Mouse (Mus musculus): ENCODE results near the gene Spag17.

Spag17 gene

GRCm38 (mm10) chr3:100161665-100162314 is 276.6 kb downstream of the Spag17 start:
- no peak for DNase-seq (ENCODE audit: extremely low read depth, insufficient read length, low spot score)

GRCm38 (mm10) chr3:100162315-100163105 is 277.3 kb downstream of the Spag17 start, which contains the start of the genes Gdap2 and Wdr3:
Gdap2 (plus strand) TSS chr3:100162381.
Wdr3 (minus strand) TSS chr3:100162407.
- peak; percentile 92 for DNase-seq (ENCODE audit: extremely low read depth, insufficient read length, low spot score)

GRCm38 (mm10) chr3:100163556-100163955 is 278.4 kb downstream of the Spag17 start:
- DNase-seq (ENCODE audit: extremely low read depth, insufficient read length, low spot score): no peak

- no peak for DNase-seq (ENCODE audit: extremely low read depth, insufficient read length, low spot score)
These were observed 279.8 kb downstream of the Spag17 start for GRCm38 (mm10) chr3:100164991-100165390.

- DNase-seq (ENCODE audit: extremely low read depth, insufficient read length, low spot score): no peak
These were observed 290.8 kb downstream of the Spag17 start for GRCm38 (mm10) chr3:100176031-100176430.

GRCm38 (mm10) chr3:100180471-100180870 is 295.3 kb downstream of the Spag17 start:
- no peak for DNase-seq (ENCODE audit: extremely low read depth, insufficient read length, low spot score)

GRCm38 (mm10) chr3:100189444-100189843 is 304.2 kb downstream of the Spag17 start:
- peak; percentile 19 for DNase-seq (ENCODE audit: extremely low read depth, insufficient read length, low spot score)

- no peak for DNase-seq (ENCODE audit: extremely low read depth, insufficient read length, low spot score)
These were observed 304.7 kb downstream of the Spag17 start for GRCm38 (mm10) chr3:100189861-100190260.

All from 3134 (cell line).